Mouse (Mus musculus): Measurements from ENCODE around the gene Uchl3. TPM values are rescaled to one million over a fixed set of nuclear protein-coding genes. Genes with fewer than 3 reads are reported as not detected.

Gene Uchl3
- polyA plus RNA-seq, 1 experiment: 33.3 TPM

- TF ChIP-seq CTCF (IDR thresholded peaks at IDR 0.05; ENCODE audit: low read depth, low read length) (no peak), POLR2A (IDR thresholded peaks at IDR 0.05; ENCODE audit: borderline replicate concordance, low read depth, low read length) (no peak)
- H3K27ac ChIP-seq (ENCODE audit: insufficient read depth, low read depth, low read length): no peak within 1 kb of the TSS
- no peaks in the 10 kb centered on the region for H3K4me1 ChIP-seq (ENCODE audit: control insufficient read depth, insufficient read depth, low read length)
- peak within 1 kb of the TSS; percentile 65 for H3K4me3 ChIP-seq (ENCODE audit: insufficient read depth, low read length)
Observed at GRCm38 (mm10) chr14:101729237-101729971, 75.6 kb downstream of the Uchl3 start, which contains the start of the genes Gm9922 and Lmo7. Gm9922 (minus strand) TSS chr14:101729814. Lmo7 (plus strand) TSS chr14:101729957.

- peak overlapping the region; percentile 65 for H3K4me3 ChIP-seq (ENCODE audit: insufficient read depth, low read length)
- no peak for TF ChIP-seq CTCF (IDR thresholded peaks at IDR 0.05; ENCODE audit: low read depth, low read length)
- TF ChIP-seq POLR2A (IDR thresholded peaks at IDR 0.05; ENCODE audit: borderline replicate concordance, low read depth, low read length): no peak
- no peak overlapping the region for H3K27ac ChIP-seq (ENCODE audit: insufficient read depth, low read depth, low read length)
- H3K4me1 ChIP-seq (ENCODE audit: control insufficient read depth, insufficient read depth, low read length): no peaks in the 10 kb centered on the region
Observed at GRCm38 (mm10) chr14:101729972-101730692, 76.4 kb downstream of the Uchl3 start.

- no peaks in the 10 kb centered on the region for H3K4me1 ChIP-seq (ENCODE audit: control insufficient read depth, insufficient read depth, low read length)
- no peak overlapping the region for H3K27ac ChIP-seq (ENCODE audit: insufficient read depth, low read depth, low read length)
- no peak overlapping the region for H3K4me3 ChIP-seq (ENCODE audit: insufficient read depth, low read length)
Observed at GRCm38 (mm10) chr14:101733542-101734303, 80.0 kb downstream of the Uchl3 start.

GRCm38 (mm10) chr14:101737501-101737900 lies 83.7 kb downstream of the Uchl3 start:
- Histone ChIP-seq H3K4me3 (ENCODE audit: insufficient read depth, low read length) (no peak overlapping the region), H3K27ac (ENCODE audit: insufficient read depth, low read depth, low read length) (no peak overlapping the region), H3K4me1 (ENCODE audit: control insufficient read depth, insufficient read depth, low read length) (no peaks in the 10 kb centered on the region)
- TF ChIP-seq CTCF (IDR thresholded peaks at IDR 0.05; ENCODE audit: low read depth, low read length) (no peak), POLR2A (IDR thresholded peaks at IDR 0.05; ENCODE audit: borderline replicate concordance, low read depth, low read length) (no peak)

More at GRCm38 (mm10) chr14:101733542-101734303, 80.0 kb downstream of the Uchl3 start:
- TF ChIP-seq CTCF (IDR thresholded peaks at IDR 0.05; ENCODE audit: low read depth, low read length) (no peak), POLR2A (IDR thresholded peaks at IDR 0.05; ENCODE audit: borderline replicate concordance, low read depth, low read length) (no peak)

Other genes with a start within 250 kb of the Uchl3 start
- gene Tbc1d4, start 44.8 kb upstream of the Uchl3 start, polyA plus RNA-seq (2012; ENCODE audit: insufficient read depth, insufficient read length, missing spikeins): 17.2 and 18.4 TPM in 2 replicates
- gene Commd6, start 13.3 kb upstream of the Uchl3 start, polyA plus RNA-seq (2012; ENCODE audit: insufficient read depth, insufficient read length, missing spikeins): 50.4 and 56.2 TPM in 2 replicates
- not detected in 2 replicates for gene Gm9922, start 75.8 kb downstream of the Uchl3 start, polyA plus RNA-seq (2012; ENCODE audit: insufficient read depth, insufficient read length, missing spikeins)
- gene Lmo7, start 76.0 kb downstream of the Uchl3 start, polyA plus RNA-seq (2012; ENCODE audit: insufficient read depth, insufficient read length, missing spikeins): 0.28 TPM in 1 of 2 replicates, not detected in the other